Mouse (Mus musculus) layer of hippocampus, adult 8-10 months (tissue): ENCODE measurements at regions not wholly inside any gene's neighbourhood (a gene's known extent, or its start where the extent isn't known, plus 50 kb on each side); places are given as distances from the start of the nearest gene placed in this dataset.
"Not testable (repeated sequence)": the region's sequence is repeated elsewhere in the genome, so short reads cannot be mapped to it uniquely, and the experiment has no call there.

Experiments used
- DNase-seq, 2 experiments: peaks; one replicate each; pipeline ENCODE4 v3.0.0; 2022; ENCODE audit warnings: low spot score in 2 of 2

- DNase-seq = peak in 1 of 2 experiments; percentile 2
Measured at GRCm38 (mm10) chrX:63991127-63991526, 160.9 kb downstream of the Gm6760 start.

GRCm38 (mm10) chrX:63972386-63972785, 179.6 kb downstream of the Gm6760 start:
- DNase-seq = not testable (repeated sequence)
